In genomic region chr16:63793805-63794204, GRCm38 (mm10) we compare ENCODE assay signal across 21 mouse cellular contexts.
DNase-seq lines count a peak whose midpoint lies in the region; ATAC-seq and TF ChIP-seq lines count a peak whose summit lies in the region.
"Had no signal": no experiment of that assay in that cellular context is flagged by ENCODE, and none has a peak within 500 bp of the region (broad histone marks: within the 10 kb centered on the region; RNA-seq: fewer than 3 reads in every experiment).

No protein-coding gene starts in this region.

- H3K4me3 ChIP-seq in forebrain, postnatal 0 days (ENCODE audit: low read depth, low read length), result no peak overlapping the region
- no peak overlapping the region for H3K4me3 ChIP-seq in forebrain, embryonic 11.5 days (ENCODE audit: low read depth, low read length)
- H3K4me3 ChIP-seq in lung, embryonic 14.5 days (ENCODE audit: low read depth, low read length), result no peak overlapping the region
- no peak overlapping the region for H3K4me3 ChIP-seq in stomach, embryonic 16.5 days (replicated peaks; ENCODE audit: low read length)
- no peak overlapping the region for H3K4me3 ChIP-seq in stomach, postnatal 0 days (ENCODE audit: low read depth, low read length)
- H3K4me3 ChIP-seq: forebrain, embryonic 12.5 days; liver, embryonic 13.5 days; midbrain, embryonic 12.5 days; stomach, embryonic 15.5 days had no signal

- peaks cover 5% of the 10 kb centered on the region; the same call in 1 of the 2 replicates for H3K4me1 ChIP-seq in forebrain, postnatal 0 days (ENCODE audit: insufficient read depth)
- H3K4me1 ChIP-seq in forebrain, embryonic 11.5 days (replicated peaks; ENCODE audit: control insufficient read depth, insufficient read depth, low read length), result no peaks in the 10 kb centered on the region
- peaks cover 6% of the 10 kb centered on the region for H3K4me1 ChIP-seq in lung, embryonic 14.5 days (ENCODE audit: insufficient read depth)
- H3K4me1 ChIP-seq in stomach, embryonic 16.5 days (ENCODE audit: control insufficient read depth, insufficient read depth, low read length), result peaks cover 4% of the 10 kb centered on the region; the same call in 1 of the 2 replicates
- no peaks in the 10 kb centered on the region for H3K4me1 ChIP-seq in stomach, postnatal 0 days (replicated peaks; ENCODE audit: control insufficient read depth, insufficient read depth)
- H3K4me1 ChIP-seq: liver, embryonic 13.5 days; midbrain, embryonic 12.5 days; stomach, embryonic 15.5 days had no signal

- H3K27me3 ChIP-seq in forebrain, postnatal 0 days (ENCODE audit: insufficient read depth, low read length), result no peaks in the 10 kb centered on the region
- no peaks in the 10 kb centered on the region for H3K27me3 ChIP-seq in forebrain, embryonic 11.5 days (ENCODE audit: control insufficient read depth, insufficient read depth, low read length)
- H3K27me3 ChIP-seq in lung, embryonic 14.5 days (ENCODE audit: insufficient read depth, low read length), result no peaks in the 10 kb centered on the region
- no peaks in the 10 kb centered on the region for H3K27me3 ChIP-seq in stomach, embryonic 16.5 days (ENCODE audit: control insufficient read depth, insufficient read depth, low read length)
- no peaks in the 10 kb centered on the region for H3K27me3 ChIP-seq in stomach, postnatal 0 days (ENCODE audit: control insufficient read depth, insufficient read depth, low read length)
- H3K27me3 ChIP-seq: forebrain, embryonic 12.5 days; liver, embryonic 13.5 days; midbrain, embryonic 12.5 days; stomach, embryonic 15.5 days had no signal

- H3K36me3 ChIP-seq in forebrain, postnatal 0 days (ENCODE audit: insufficient read depth), result no peaks in the 10 kb centered on the region
- H3K36me3 ChIP-seq in forebrain, embryonic 11.5 days (ENCODE audit: control insufficient read depth, insufficient read depth, low read length), result no peaks in the 10 kb centered on the region
- H3K36me3 ChIP-seq in lung, embryonic 14.5 days (ENCODE audit: insufficient read depth), result no peaks in the 10 kb centered on the region
- no peaks in the 10 kb centered on the region for H3K36me3 ChIP-seq in stomach, embryonic 16.5 days (ENCODE audit: control insufficient read depth, insufficient read depth, low read length)
- H3K36me3 ChIP-seq in stomach, postnatal 0 days (ENCODE audit: control insufficient read depth, insufficient read depth, low read length), result no peaks in the 10 kb centered on the region
- H3K36me3 ChIP-seq: forebrain, embryonic 12.5 days; liver, embryonic 13.5 days; midbrain, embryonic 12.5 days; stomach, embryonic 15.5 days had no signal

- no peak overlapping the region for H3K27ac ChIP-seq in forebrain, postnatal 0 days (ENCODE audit: low read depth, low read length)
- H3K27ac ChIP-seq in forebrain, embryonic 11.5 days (ENCODE audit: low read depth, low read length), result no peak overlapping the region
- peak overlapping the region; percentile 42; the same call in 1 of the 2 replicates for H3K27ac ChIP-seq in lung, embryonic 14.5 days (ENCODE audit: low read depth)
- H3K27ac ChIP-seq in stomach, embryonic 16.5 days (ENCODE audit: low read length), result no peak overlapping the region
- no peak overlapping the region for H3K27ac ChIP-seq in stomach, postnatal 0 days (replicated peaks)
- H3K27ac ChIP-seq: forebrain, embryonic 12.5 days; liver, embryonic 13.5 days; macrophage; midbrain, embryonic 12.5 days; stomach, embryonic 15.5 days had no signal

- TF ChIP-seq EP300 in stomach, postnatal 0 days (optimal IDR thresholded peaks at IDR 0.05), result no peak

- WGBS in forebrain, postnatal 0 days, result 47% methylated on average over 1 of the region's 1 CpGs
- 89% methylated on average over 1 of the region's 1 CpGs for WGBS in forebrain, embryonic 11.5 days
- WGBS in lung, embryonic 14.5 days, result 32% methylated on average over 1 of the region's 1 CpGs
- WGBS in stomach, embryonic 16.5 days, result 48% methylated on average over 1 of the region's 1 CpGs
- WGBS in stomach, postnatal 0 days, result 30% methylated on average over 1 of the region's 1 CpGs

- no peak for DNase-seq in forebrain, postnatal 0 days
- no peak for DNase-seq in forebrain, embryonic 11.5 days (ENCODE audit: low spot score)
- DNase-seq in lung, embryonic 14.5 days, result peak; percentile 36
- no peak for DNase-seq in lung, postnatal 10 days
- no peak for DNase-seq in stomach, postnatal 0 days (ENCODE audit: low spot score)
- no peak for DNase-seq in cerebellum, postnatal 10 days
- DNase-seq: adrenal gland, postnatal 10 days; cerebellum, adult 18-20 months; kidney, adult 8-10 months; kidney, postnatal 25 days; left cerebral cortex, postnatal 4 days; liver, embryonic 13.5 days; retina, postnatal 1 day; spleen, adult 18-20 months; thymus, postnatal 14 days had no signal

- H3K9me3 ChIP-seq in forebrain, postnatal 0 days (ENCODE audit: low read length), result no peaks in the 10 kb centered on the region
- no peaks in the 10 kb centered on the region for H3K9me3 ChIP-seq in forebrain, embryonic 11.5 days (ENCODE audit: control insufficient read depth, low read length)
- no peaks in the 10 kb centered on the region for H3K9me3 ChIP-seq in lung, embryonic 14.5 days (ENCODE audit: low read depth, low read length)
- H3K9me3 ChIP-seq in stomach, embryonic 16.5 days (replicated peaks; ENCODE audit: control insufficient read depth, low read length), result no peaks in the 10 kb centered on the region
- no peaks in the 10 kb centered on the region for H3K9me3 ChIP-seq in stomach, postnatal 0 days (ENCODE audit: control insufficient read depth, low read length)
- H3K9me3 ChIP-seq: forebrain, embryonic 12.5 days; liver, embryonic 13.5 days; midbrain, embryonic 12.5 days; stomach, embryonic 15.5 days had no signal

- no peak for TF ChIP-seq CTCF in forebrain, postnatal 0 days (IDR thresholded peaks at IDR 0.05; ENCODE audit: low read depth)
- no peak for TF ChIP-seq CTCF in lung, embryonic 14.5 days (IDR thresholded peaks at IDR 0.05; ENCODE audit: low read depth)
- no peak for TF ChIP-seq CTCF in stomach, postnatal 0 days (IDR thresholded peaks at IDR 0.05; ENCODE audit: low read depth)

- no peak overlapping the region for H3K4me2 ChIP-seq in forebrain, postnatal 0 days (ENCODE audit: low read depth)
- H3K4me2 ChIP-seq in forebrain, embryonic 11.5 days (ENCODE audit: low read depth, low read length, severe bottlenecking), result no peak overlapping the region
- H3K4me2 ChIP-seq in lung, embryonic 14.5 days, result no peak overlapping the region
- 0 out of 2 replicates have a peak overlapping the region, but pooled peaks have one; percentile 27 for H3K4me2 ChIP-seq in stomach, embryonic 16.5 days (ENCODE audit: low read depth, low read length)
- no peak overlapping the region for H3K4me2 ChIP-seq in stomach, postnatal 0 days (replicated peaks; ENCODE audit: low read depth)
- H3K4me2 ChIP-seq: forebrain, embryonic 12.5 days; liver, embryonic 13.5 days; midbrain, embryonic 12.5 days; stomach, embryonic 15.5 days had no signal

- ATAC-seq in forebrain, postnatal 0 days, result peak; percentile 23; the same call in 1 of the 2 replicates
- no peak for ATAC-seq in forebrain, embryonic 11.5 days (replicated peaks; ENCODE audit: low FRiP score)
- no peak for ATAC-seq in lung, embryonic 14.5 days (ENCODE audit: insufficient read depth)
- ATAC-seq in stomach, embryonic 16.5 days (ENCODE audit: insufficient read depth, low FRiP score), result no peak
- ATAC-seq in stomach, postnatal 0 days (ENCODE audit: low FRiP score, low TSS enrichment), result no peak
- ATAC-seq: inflammation-experienced regulatory T-cells, adult 6 months had no signal

- no peak overlapping the region for H3K9ac ChIP-seq in forebrain, postnatal 0 days
- no peak overlapping the region for H3K9ac ChIP-seq in forebrain, embryonic 11.5 days (ENCODE audit: low read length)
- H3K9ac ChIP-seq in lung, embryonic 14.5 days, result no peak overlapping the region
- no peak overlapping the region for H3K9ac ChIP-seq in stomach, embryonic 16.5 days (ENCODE audit: low read length)
- H3K9ac ChIP-seq in stomach, postnatal 0 days (ENCODE audit: low read length), result no peak overlapping the region
- H3K9ac ChIP-seq: forebrain, embryonic 12.5 days; liver, embryonic 13.5 days; midbrain, embryonic 12.5 days; stomach, embryonic 15.5 days had no signal
